Mouse (Mus musculus) adrenal gland, postnatal 4 days (tissue): ENCODE results near the gene Acot6. TPM values are rescaled to one million over a fixed set of nuclear protein-coding genes. Genes with fewer than 3 reads are reported as not detected.

Source experiments
- DNase-seq, 2 experiments: peaks; one replicate each; pipeline ENCODE4 v3.0.0; 2021 to 2022; ENCODE audit warnings: low spot score in 2 of 2, mixed read lengths in 2 of 2
- total RNA-seq, 2 experiments: library from RNA; stranded (reverse); gene quantifications; 2 replicates each; pipeline ENCODE4 v1.2.3; 2021

The Acot6 gene
- total RNA-seq, 2 experiments from 2014 or later: 5.8 to 6.2 TPM

DNA sequence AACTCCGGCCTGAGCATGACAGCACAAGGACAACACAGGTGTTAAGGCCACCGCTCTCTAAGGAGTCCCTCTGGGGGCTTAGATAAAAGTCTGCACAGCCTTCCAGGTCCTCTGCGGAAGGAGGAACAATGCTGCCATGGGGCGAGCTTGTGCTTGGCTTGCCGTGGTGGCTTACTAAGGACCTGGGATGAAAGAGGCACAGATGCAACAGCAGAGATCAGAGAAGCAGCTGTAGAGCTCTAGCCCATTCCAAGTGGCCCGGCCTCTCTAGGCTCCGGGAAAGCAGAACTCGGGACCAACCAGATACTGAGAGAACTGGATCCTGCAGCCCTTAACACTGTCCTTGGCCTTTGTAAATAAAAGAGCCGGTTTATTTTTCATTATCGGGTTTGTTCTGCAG is 51.5 kb downstream of the Acot6 start:
- no peak for DNase-seq

DNA sequence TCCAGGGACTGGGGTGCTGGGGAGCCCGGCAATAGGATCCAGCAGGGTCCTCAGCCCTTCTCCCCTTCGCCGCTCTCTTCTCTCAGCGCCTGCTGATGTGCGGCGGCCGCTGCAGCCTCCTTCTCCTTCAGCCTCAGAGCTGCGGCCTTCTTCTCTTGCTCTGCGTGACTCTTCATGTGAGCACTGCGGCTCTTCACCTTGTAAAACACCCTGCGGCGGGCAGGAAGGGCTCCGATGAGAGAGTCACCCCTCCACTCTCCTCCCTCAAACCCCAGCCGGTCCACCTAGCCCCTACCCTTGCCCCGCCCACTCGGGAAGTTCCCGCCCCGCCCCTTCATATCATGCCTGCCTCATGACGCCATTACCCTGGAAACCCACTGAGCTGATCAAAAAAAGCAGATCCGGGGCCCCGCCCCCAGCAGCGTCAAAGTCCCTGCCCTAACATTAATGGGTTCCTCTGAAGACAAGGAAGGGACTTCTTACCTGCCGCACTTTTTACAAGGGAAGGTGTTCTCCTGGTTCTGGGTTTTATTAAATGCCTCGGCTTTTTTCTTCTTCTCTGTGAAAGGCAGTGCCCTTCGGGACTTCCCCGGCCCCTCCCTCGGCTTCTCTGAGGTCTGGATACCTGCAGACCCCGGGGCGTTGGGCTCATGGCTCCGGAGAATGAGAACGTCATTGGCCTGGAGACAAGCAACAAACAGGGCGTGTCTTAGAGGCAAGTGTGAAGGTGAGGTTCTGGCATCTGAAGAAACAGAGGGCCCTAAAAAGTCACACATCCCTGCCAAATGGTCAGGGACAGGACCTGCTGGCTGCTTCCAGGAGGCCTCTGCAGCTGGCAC is 52.1 kb downstream of the Acot6 start:
- no peak for DNase-seq

DNA sequence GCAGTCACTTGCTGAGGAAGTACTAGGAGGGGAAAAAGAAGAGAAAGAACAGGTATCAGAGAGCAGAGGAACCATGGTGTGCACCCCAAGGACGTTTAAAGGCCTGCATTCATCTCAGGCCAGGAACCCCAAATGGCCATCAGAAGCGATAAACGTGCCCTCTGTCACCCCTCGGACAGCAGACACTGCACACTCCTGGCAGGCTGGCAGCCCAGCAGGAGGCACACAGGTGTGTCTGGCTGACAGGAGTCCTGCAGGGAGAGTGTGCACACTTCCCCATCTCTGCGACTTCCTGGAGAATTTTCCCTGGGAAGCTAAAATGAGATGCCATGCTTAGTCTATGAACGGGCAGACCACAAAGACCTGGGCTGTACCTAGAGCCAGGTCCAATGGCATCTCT is 53.0 kb downstream of the Acot6 start:
- no peak for DNase-seq

DNA sequence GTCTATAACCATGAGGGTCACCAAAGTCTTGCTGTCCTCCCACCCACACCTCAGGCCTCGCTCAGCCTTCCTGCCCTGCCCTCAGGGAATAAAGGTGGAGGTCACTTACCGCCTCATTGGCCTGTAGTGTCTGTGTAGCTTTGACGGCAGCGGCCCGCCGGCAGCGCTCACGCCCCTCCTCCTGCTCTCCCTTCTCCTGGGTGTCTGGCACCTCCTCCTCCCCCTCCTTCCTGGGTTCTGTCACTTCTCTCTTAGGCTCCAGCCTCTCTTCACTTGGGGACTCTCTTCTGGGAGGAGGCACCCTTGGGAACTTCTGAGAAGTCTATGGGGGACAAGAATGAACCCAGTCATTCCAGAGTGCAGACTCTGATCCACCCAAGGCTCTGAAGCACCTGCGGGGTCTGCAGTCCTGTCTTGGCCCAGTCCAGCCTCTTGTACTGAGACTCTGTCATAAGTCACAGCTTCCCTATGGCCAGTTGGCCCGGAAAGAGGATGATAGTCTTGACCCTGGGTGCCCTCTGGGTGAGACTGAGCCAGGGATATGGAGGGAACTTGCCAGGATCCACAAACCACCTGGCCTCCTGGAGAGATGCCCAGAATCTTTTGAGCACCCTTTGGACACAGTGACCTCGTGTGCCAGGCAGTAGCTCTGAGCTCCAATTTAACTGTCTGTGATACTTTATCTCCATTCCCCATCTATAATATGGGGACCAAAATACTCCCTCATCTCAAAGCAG is 54.5 kb downstream of the Acot6 start:
- no peak for DNase-seq

DNA sequence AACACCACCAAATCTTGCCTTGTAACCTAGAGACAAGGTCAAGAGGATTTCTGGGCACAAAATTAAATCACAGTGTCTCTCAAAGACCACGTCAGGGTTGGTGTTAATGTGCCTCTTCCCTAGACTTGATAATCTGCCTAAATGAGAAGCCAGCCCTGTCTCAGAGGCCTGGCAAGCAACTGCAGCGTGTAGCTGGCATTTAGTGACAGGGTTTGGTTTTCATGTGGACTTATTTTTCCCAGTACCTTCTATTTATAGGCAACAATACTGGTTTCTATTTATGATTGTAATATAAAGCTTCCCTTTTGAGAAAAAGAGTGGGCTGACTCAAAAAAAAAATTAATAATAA is 55.0 kb downstream of the Acot6 start:
- no peak for DNase-seq

DNA sequence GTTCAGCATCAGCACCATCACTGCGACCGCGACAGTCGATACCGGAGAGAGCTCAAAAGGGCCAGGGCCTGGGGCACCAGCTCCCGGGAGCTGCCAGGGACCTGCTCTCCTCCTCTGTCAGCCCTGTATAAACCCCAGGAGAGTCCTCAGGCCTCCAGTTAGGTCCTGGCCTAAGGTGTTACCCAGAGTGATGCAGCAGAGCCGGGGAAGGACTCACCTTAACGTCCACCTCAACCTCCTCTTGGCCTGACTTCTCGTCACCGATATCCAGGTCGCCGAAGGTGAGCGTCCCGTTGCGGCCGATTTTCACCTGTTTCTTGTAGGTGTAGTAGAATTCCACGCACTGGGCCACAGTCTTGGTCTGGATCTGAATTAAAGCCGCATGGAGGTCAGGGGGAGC is 55.8 kb downstream of the Acot6 start:
- no peak for DNase-seq

DNA sequence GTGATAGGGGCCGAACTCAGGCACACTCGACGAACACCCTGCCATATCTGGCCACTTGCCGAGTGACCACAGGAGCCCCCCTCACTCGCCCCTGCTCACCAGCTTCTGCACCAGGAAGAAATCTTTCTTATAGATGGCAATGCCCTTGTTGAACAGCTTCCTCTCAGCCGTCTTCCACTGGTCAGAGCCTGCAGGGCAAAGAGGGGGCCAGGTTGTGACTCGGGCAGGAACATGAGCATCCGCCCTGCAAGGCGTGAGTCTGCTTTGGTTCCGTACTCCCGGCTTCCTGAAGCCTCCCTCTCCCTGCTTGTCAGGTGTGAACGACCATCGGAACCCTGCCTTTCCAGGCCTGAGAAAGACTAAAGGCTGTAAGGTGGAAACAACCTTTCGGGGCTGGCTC is 57.7 kb downstream of the Acot6 start:
- no peak for DNase-seq

DNA sequence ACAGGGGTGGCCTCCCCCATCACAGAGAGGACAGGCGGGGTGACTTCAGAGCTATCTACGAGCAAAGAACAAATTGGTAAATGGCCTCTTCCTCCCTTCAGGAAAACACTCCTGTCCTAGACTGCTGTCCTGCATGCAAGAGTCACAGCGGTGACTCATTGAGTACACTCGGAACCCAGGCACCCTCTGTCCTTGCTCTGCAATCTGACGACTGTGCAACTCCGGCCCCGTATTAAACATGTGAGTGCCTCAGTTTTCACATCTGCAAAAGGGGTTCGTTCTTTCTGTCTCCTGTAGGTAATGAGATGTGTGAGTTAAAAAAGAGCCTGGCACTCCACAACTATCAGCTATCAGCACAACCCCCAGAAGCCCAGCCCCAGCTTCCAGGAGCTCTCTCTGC is 60.0 kb downstream of the Acot6 start:
- no peak for DNase-seq

Other genes with a start within 250 kb of the Acot6 start
- gene Numb, start 178.7 kb upstream of the Acot6 start, total RNA-seq: 10 to 100 TPM; 46.9 to 48.3 TPM
- gene Riox1, start 150.0 kb upstream of the Acot6 start, total RNA-seq: 10 to 100 TPM; 15.9 to 16.7 TPM
- gene Heatr4, start 115.8 kb upstream of the Acot6 start, total RNA-seq: not detected
- 10 to 100 TPM; 31.3 to 32.8 TPM for gene Acot2, start 112.8 kb upstream of the Acot6 start, total RNA-seq
- 10 to 100 TPM; 21.4 to 36.5 TPM for gene Acot1, start 91.2 kb upstream of the Acot6 start, total RNA-seq
- 1 to 10 TPM; 3.7 to 6.4 TPM for gene Acot4, start 62.3 kb upstream of the Acot6 start, total RNA-seq
- not detected for gene Gm49366, start 61.7 kb upstream of the Acot6 start, total RNA-seq
- 1 to 10 TPM; 1.5 to 2.4 TPM for gene Acot3, start 48.5 kb upstream of the Acot6 start, total RNA-seq
- under 1 TPM; 0.25 TPM for gene Acot5, start 31.3 kb upstream of the Acot6 start, total RNA-seq
- gene Dnal1, start 13.7 kb downstream of the Acot6 start, total RNA-seq: 10 to 100 TPM; 17.6 to 18.2 TPM
- 1 to 10 TPM in 1 of 2 experiments, under 1 TPM in 1; 0.92 to 1.0 TPM for gene Pnma1, start 47.8 kb downstream of the Acot6 start, total RNA-seq
- gene Elmsan1, start 118.2 kb downstream of the Acot6 start, total RNA-seq: 10 to 100 TPM; 30.2 to 34.8 TPM
- gene Ptgr2, start 184.6 kb downstream of the Acot6 start, total RNA-seq: 10 to 100 TPM; 57.3 to 66.2 TPM
- gene Zfp410, start 216.2 kb downstream of the Acot6 start, total RNA-seq: 10 to 100 TPM; 64.6 to 68.9 TPM